Mouse (Mus musculus) heart, embryonic 14.5 days (tissue): ENCODE results near the gene Fam50b. TPM values are rescaled to one million over a fixed set of nuclear protein-coding genes. Genes with fewer than 3 reads are reported as not detected.

ENCODE experiments used
- ATAC-seq: fragments of 200-750 bp; cut with Nextera tagmentation; 2 replicates; pipeline ENCODE4 v1.8.0; 2017; ENCODE audit warnings: low read depth, moderate TSS enrichment; ENCODE audit not compliant: insufficient number of reproducible peaks, insufficient read depth, low FRiP score
- H3K27ac ChIP-seq, 2 experiments: fragments of 200-500 bp in 1 of 2; fragments of 300-500 bp in 1 of 2; sonication (generic) in 1 of 2; replicated peaks in 1 of 2; 2 replicates each; pipeline ENCODE4 v1.5.1; 2012 to 2014; ENCODE audit warnings: low read depth in 2 of 2, low read length in 2 of 2, control low read depth in 1 of 2, mild to moderate bottlenecking in 1 of 2, mixed read lengths in 1 of 2; ENCODE audit not compliant: control insufficient read depth in 1 of 2, insufficient read depth in 1 of 2
- H3K27me3 ChIP-seq: fragments of 300-500 bp; sonication (generic); 2 replicates; pipeline ENCODE4 v1.6.1; 2014; ENCODE audit warnings: mild to moderate bottlenecking, low read length, control low read depth; ENCODE audit not compliant: control insufficient read depth, insufficient read depth
- H3K36me3 ChIP-seq: fragments of 300-500 bp; sonication (generic); 2 replicates; pipeline ENCODE4 v1.6.1; 2014; ENCODE audit warnings: mild to moderate bottlenecking, control low read depth, low read length, mixed read lengths; ENCODE audit not compliant: control insufficient read depth, insufficient read depth
- H3K4me1 ChIP-seq, 2 experiments: fragments of 200-500 bp in 1 of 2; fragments of 300-500 bp in 1 of 2; sonication (generic) in 1 of 2; 2 replicates each; pipeline ENCODE4 v1.6.1; 2012 to 2014; ENCODE audit warnings: low read length in 2 of 2, control low read depth in 1 of 2, mixed read lengths in 1 of 2; ENCODE audit not compliant: control insufficient read depth in 2 of 2, insufficient read depth in 2 of 2
- H3K4me2 ChIP-seq: fragments of 300-500 bp; sonication (generic); 2 replicates; pipeline ENCODE4 v1.6.1; 2014; ENCODE audit warnings: mild to moderate bottlenecking, low read length
- H3K4me3 ChIP-seq, 2 experiments: fragments of 200-500 bp in 1 of 2; fragments of 300-500 bp in 1 of 2; sonication (generic) in 1 of 2; 2 replicates each; pipeline ENCODE4 v1.5.1; 2012 to 2014; ENCODE audit warnings: low read length in 2 of 2, mild to moderate bottlenecking in 2 of 2, control low read depth in 1 of 2, low read depth in 1 of 2, moderate library complexity in 1 of 2; ENCODE audit not compliant: control insufficient read depth in 1 of 2, insufficient read depth in 1 of 2
- H3K9ac ChIP-seq: fragments of 300-500 bp; sonication (generic); 2 replicates; pipeline ENCODE4 v1.6.1; 2014; ENCODE audit warnings: mild to moderate bottlenecking, low read length
- H3K9me3 ChIP-seq: fragments of 300-500 bp; sonication (generic); 2 replicates; pipeline ENCODE4 v1.6.1; 2016; ENCODE audit warnings: low read length, control low read depth; ENCODE audit not compliant: control insufficient read depth
- WGBS: fragments of 180-500 bp; shearing (Covaris S2); extraction: QIAGEN DNeasy Blood & Tissue Kit; methylation state at CpG from one replicate; pipeline ENCODE4 v1.1.7; 2014; 5-methylcytosine and 5-hydroxymethylcytosine counted together
- polyA plus RNA-seq: library from polyadenylated mRNA; unstranded; fragments of >200 nt; fragmentation: Nextera tagmentation; extraction: Ambion mirVana; gene quantifications from 2 replicates; pipeline ENCODE4 v1.2.1, GENCODE M21; 2014

The Fam50b gene
- polyA plus RNA-seq, 1 experiment from 2014 or later = not detected

DNA sequence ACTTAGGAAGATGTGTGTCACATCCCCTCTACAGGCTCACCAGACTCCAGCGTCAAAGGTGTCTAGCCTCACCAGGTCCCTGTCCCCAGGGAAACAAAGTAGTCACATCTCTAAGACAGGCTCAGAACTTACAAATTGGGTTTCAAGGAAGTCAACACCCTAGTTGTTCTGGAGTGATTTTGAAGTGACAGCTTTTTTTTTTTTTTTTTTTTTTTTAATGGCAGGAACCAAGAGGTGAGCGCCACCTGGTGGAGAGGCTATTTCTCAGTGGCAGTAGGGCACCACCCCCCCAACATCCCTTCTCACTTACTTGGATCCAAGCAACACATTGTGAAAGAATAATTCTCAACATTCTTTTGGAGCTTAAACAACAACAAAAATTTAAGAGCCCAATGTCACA, 59.2 kb downstream of the Fam50b start:
- Histone ChIP-seq H3K4me1 (peaks cover 2 to 12% of the 10 kb centered on the region in 2 experiments; a peak in 2 of 4 replicates), H3K27me3 (no peaks in the 10 kb centered on the region), H3K36me3 (no peaks in the 10 kb centered on the region), H3K9me3 (no peaks in the 10 kb centered on the region), H3K4me2 (no peak overlapping the region), H3K9ac (no peak overlapping the region), H3K4me3 (no peak overlapping the region), H3K27ac (no peak overlapping the region)
- no peak for ATAC-seq
- WGBS = 23% methylated on average over 2 of the region's 2 CpGs

DNA sequence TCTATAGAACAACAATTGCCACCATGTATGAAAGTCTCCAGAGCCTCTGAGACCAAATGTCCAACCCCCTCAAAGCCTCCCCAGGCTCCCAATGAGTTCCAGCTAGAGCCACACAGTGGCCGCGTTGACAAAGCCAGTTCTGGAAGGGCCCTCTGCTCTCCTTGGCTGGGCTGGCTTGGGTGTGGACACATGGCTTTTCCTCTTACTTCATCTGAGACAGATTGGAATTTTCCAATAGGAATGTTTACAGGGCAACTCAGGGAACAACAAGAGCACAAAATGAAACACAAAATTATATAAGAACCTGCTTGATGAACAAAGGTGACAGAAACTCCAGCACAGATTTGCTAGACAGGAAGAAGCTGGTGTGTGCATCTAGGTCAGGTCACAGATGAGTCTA, 59.8 kb downstream of the Fam50b start:
- H3K9me3 ChIP-seq = no peaks in the 10 kb centered on the region
- WGBS = 49% methylated on average over 2 of the region's 2 CpGs
- H3K4me1 ChIP-seq = peaks cover 2 to 7% of the 10 kb centered on the region in 2 experiments; a peak in 2 of 4 replicates
- H3K27me3 ChIP-seq = no peaks in the 10 kb centered on the region
- no peak overlapping the region for H3K4me3 ChIP-seq
- no peak overlapping the region for H3K9ac ChIP-seq
- H3K36me3 ChIP-seq = no peaks in the 10 kb centered on the region
- no peak overlapping the region for H3K4me2 ChIP-seq
- H3K27ac ChIP-seq = no peak overlapping the region
- no peak for ATAC-seq

Other genes starting within 250 kb of the Fam50b start
- 22.7 and 27.8 TPM in 2 replicates for gene Pxdc1, start 81.4 kb upstream of the Fam50b start, polyA plus RNA-seq
- 51.2 and 53.6 TPM in 2 replicates for gene Prpf4b, start 140.5 kb downstream of the Fam50b start, polyA plus RNA-seq
- gene Fam217a, start 189.5 kb downstream of the Fam50b start, polyA plus RNA-seq = 2.6 and 2.9 TPM in 2 replicates
- gene 4933417A18Rik, start 189.6 kb downstream of the Fam50b start, polyA plus RNA-seq = not detected in 2 replicates
- gene Eci3, start 229.0 kb downstream of the Fam50b start, polyA plus RNA-seq = 0.49 and 0.66 TPM in 2 replicates